Mouse (Mus musculus) heart, embryonic 14.5 days (tissue): Measurements from ENCODE around the gene Arid2. TPM values are rescaled to one million over a fixed set of nuclear protein-coding genes. Genes with fewer than 3 reads are reported as not detected.

Experiments used
- ATAC-seq: fragments of 200-750 bp; cut with Nextera tagmentation; 2 replicates; pipeline ENCODE4 v1.8.0; 2017; ENCODE audit warnings: low read depth, moderate TSS enrichment; ENCODE audit not compliant: insufficient number of reproducible peaks, insufficient read depth, low FRiP score
- H3K27ac ChIP-seq, 2 experiments: fragments of 200-500 bp in 1 of 2; fragments of 300-500 bp in 1 of 2; sonication (generic) in 1 of 2; replicated peaks in 1 of 2; 2 replicates each; pipeline ENCODE4 v1.5.1; 2012 to 2014; ENCODE audit warnings: low read depth in 2 of 2, low read length in 2 of 2, control low read depth in 1 of 2, mild to moderate bottlenecking in 1 of 2, mixed read lengths in 1 of 2; ENCODE audit not compliant: control insufficient read depth in 1 of 2, insufficient read depth in 1 of 2
- H3K27me3 ChIP-seq: fragments of 300-500 bp; sonication (generic); 2 replicates; pipeline ENCODE4 v1.6.1; 2014; ENCODE audit warnings: mild to moderate bottlenecking, low read length, control low read depth; ENCODE audit not compliant: control insufficient read depth, insufficient read depth
- H3K36me3 ChIP-seq: fragments of 300-500 bp; sonication (generic); 2 replicates; pipeline ENCODE4 v1.6.1; 2014; ENCODE audit warnings: mild to moderate bottlenecking, control low read depth, low read length, mixed read lengths; ENCODE audit not compliant: control insufficient read depth, insufficient read depth
- H3K4me1 ChIP-seq, 2 experiments: fragments of 200-500 bp in 1 of 2; fragments of 300-500 bp in 1 of 2; sonication (generic) in 1 of 2; 2 replicates each; pipeline ENCODE4 v1.6.1; 2012 to 2014; ENCODE audit warnings: low read length in 2 of 2, control low read depth in 1 of 2, mixed read lengths in 1 of 2; ENCODE audit not compliant: control insufficient read depth in 2 of 2, insufficient read depth in 2 of 2
- H3K4me2 ChIP-seq: fragments of 300-500 bp; sonication (generic); 2 replicates; pipeline ENCODE4 v1.6.1; 2014; ENCODE audit warnings: mild to moderate bottlenecking, low read length
- H3K4me3 ChIP-seq, 2 experiments: fragments of 200-500 bp in 1 of 2; fragments of 300-500 bp in 1 of 2; sonication (generic) in 1 of 2; 2 replicates each; pipeline ENCODE4 v1.5.1; 2012 to 2014; ENCODE audit warnings: low read length in 2 of 2, mild to moderate bottlenecking in 2 of 2, control low read depth in 1 of 2, low read depth in 1 of 2, moderate library complexity in 1 of 2; ENCODE audit not compliant: control insufficient read depth in 1 of 2, insufficient read depth in 1 of 2
- H3K9ac ChIP-seq: fragments of 300-500 bp; sonication (generic); 2 replicates; pipeline ENCODE4 v1.6.1; 2014; ENCODE audit warnings: mild to moderate bottlenecking, low read length
- H3K9me3 ChIP-seq: fragments of 300-500 bp; sonication (generic); 2 replicates; pipeline ENCODE4 v1.6.1; 2016; ENCODE audit warnings: low read length, control low read depth; ENCODE audit not compliant: control insufficient read depth
- WGBS: fragments of 180-500 bp; shearing (Covaris S2); extraction: QIAGEN DNeasy Blood & Tissue Kit; methylation state at CpG from one replicate; pipeline ENCODE4 v1.1.7; 2014; 5-methylcytosine and 5-hydroxymethylcytosine counted together
- polyA plus RNA-seq: library from polyadenylated mRNA; unstranded; fragments of >200 nt; fragmentation: Nextera tagmentation; extraction: Ambion mirVana; gene quantifications from 2 replicates; pipeline ENCODE4 v1.2.1, GENCODE M21; 2014

Gene Arid2
- polyA plus RNA-seq, 1 experiment from 2014 or later = 19.4 TPM

DNA sequence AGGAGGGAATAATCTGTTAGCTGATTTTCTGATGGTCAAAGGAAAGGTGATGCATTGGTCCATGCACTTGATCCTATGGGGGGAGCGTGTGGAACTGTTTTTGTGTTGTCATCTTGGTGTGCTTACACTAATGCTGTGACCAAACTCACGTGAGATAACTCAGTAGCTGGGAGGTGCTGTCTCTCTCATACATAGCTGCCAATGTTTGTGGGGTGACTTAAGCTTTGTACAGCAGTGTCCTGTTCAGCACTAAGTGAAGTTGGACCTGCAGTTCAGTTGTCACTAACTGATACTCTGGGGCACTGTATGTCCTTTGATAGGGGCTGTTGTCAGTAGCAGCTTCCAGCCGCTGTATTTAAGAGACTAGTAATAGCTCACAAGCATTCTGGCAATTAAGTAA, 43.2 kb downstream of the Arid2 start:
- no peak for ATAC-seq
- no peak overlapping the region for H3K9ac ChIP-seq
- H3K36me3 ChIP-seq = peaks cover 8% of the 10 kb centered on the region; the same call in 1 of the 2 replicates
- H3K9me3 ChIP-seq = no peaks in the 10 kb centered on the region
- H3K27ac ChIP-seq = no peak overlapping the region; a peak in 1 of 4 replicates
- 47% methylated on average over 3 of the region's 3 CpGs for WGBS
- H3K27me3 ChIP-seq = no peaks in the 10 kb centered on the region
- H3K4me2 ChIP-seq = no peak overlapping the region
- H3K4me3 ChIP-seq = no peak overlapping the region
- H3K4me1 ChIP-seq = peaks cover 12 to 32% of the 10 kb centered on the region in 2 experiments

GRCm38 (mm10) chr15:96332468-96333213, 45.3 kb downstream of the Arid2 start:
- peaks cover 12 to 32% of the 10 kb centered on the region in 2 experiments for H3K4me1 ChIP-seq
- no peak overlapping the region for H3K4me2 ChIP-seq
- no peaks in the 10 kb centered on the region for H3K9me3 ChIP-seq
- 0 out of 2 replicates have a peak, but pooled peaks cover 5% of the 10 kb centered on the region for H3K36me3 ChIP-seq
- no peak overlapping the region for H3K27ac ChIP-seq
- H3K27me3 ChIP-seq = no peaks in the 10 kb centered on the region
- no peak overlapping the region for H3K9ac ChIP-seq
- WGBS = 79% methylated on average over 9 of the region's 9 CpGs
- no peak overlapping the region for H3K4me3 ChIP-seq
- no peak for ATAC-seq

DNA sequence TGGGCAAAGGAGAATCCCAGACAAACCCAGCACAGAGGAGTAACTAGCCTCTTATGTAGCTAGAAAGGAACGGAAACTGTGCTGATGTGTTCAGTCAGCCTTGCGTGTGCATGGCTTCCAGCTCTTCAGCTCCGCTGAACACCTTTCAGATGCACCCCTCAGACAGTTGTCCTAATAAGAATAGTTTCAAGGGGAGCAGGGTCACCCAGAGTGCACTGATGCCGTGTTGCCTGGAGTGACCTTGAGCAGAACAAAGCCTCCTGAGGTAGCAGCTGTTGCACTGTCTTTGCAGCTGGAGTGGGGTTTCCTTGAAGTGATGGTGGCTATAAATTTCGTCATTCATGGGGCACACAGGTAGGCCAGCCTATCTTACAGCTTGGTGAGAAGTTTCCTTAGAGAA, 46.0 kb downstream of the Arid2 start:
- no peak overlapping the region for H3K27ac ChIP-seq
- H3K9me3 ChIP-seq = no peaks in the 10 kb centered on the region
- 44% methylated on average over 5 of the region's 5 CpGs for WGBS
- 0 out of 2 replicates have a peak, but pooled peaks have one; percentile 43 for ATAC-seq
- no peaks in the 10 kb centered on the region for H3K27me3 ChIP-seq
- 0 out of 2 replicates have a peak, but pooled peaks cover 5% of the 10 kb centered on the region for H3K36me3 ChIP-seq
- no peak overlapping the region for H3K9ac ChIP-seq
- H3K4me3 ChIP-seq = no peak overlapping the region
- peaks cover 12 to 32% of the 10 kb centered on the region in 2 experiments for H3K4me1 ChIP-seq
- H3K4me2 ChIP-seq = no peak overlapping the region

- H3K4me2 ChIP-seq = no peak overlapping the region
- H3K4me3 ChIP-seq = no peak overlapping the region
- H3K27ac ChIP-seq = no peak overlapping the region
- H3K27me3 ChIP-seq = no peaks in the 10 kb centered on the region
- no peak for ATAC-seq
- WGBS = 89% methylated on average over 2 of the region's 2 CpGs
- no peak overlapping the region for H3K9ac ChIP-seq
- no peaks in the 10 kb centered on the region for H3K9me3 ChIP-seq
- peaks cover 4 to 10% of the 10 kb centered on the region in 2 experiments; a peak in 3 of 4 replicates for H3K4me1 ChIP-seq
- H3K36me3 ChIP-seq = no peaks in the 10 kb centered on the region
Observed at GRCm38 (mm10) chr15:96340924-96341323, 53.6 kb downstream of the Arid2 start.

GRCm38 (mm10) chr15:96342097-96342496, 54.8 kb downstream of the Arid2 start:
- 92% methylated on average over 8 of the region's 8 CpGs for WGBS
- Histone ChIP-seq H3K4me2 (no peak overlapping the region), H3K27me3 (no peaks in the 10 kb centered on the region), H3K4me3 (no peak overlapping the region), H3K36me3 (no peaks in the 10 kb centered on the region), H3K9me3 (no peaks in the 10 kb centered on the region), H3K4me1 (peaks cover 4 to 10% of the 10 kb centered on the region in 2 experiments; a peak in 3 of 4 replicates), H3K9ac (no peak overlapping the region), H3K27ac (no peak overlapping the region)
- no peak for ATAC-seq

DNA sequence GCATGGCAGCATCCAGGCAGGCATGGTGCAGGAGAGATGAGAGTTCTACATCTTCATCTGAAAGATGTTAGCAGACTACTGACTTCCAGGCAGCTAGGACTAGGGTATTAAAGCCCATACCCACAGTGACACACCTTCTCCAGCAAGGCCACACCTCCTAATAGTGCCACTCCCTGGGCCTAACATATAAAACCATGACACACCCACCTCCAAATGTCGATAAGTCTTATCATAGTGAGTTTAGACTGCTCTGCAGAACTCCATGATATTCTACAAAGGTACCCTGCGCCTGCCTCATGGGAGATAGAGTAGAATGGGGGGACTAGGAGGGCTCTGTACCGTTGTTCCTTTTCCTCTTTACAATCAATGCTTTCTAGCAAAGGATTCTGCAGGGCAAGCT, 55.6 kb downstream of the Arid2 start:
- ATAC-seq = no peak
- Histone ChIP-seq H3K9ac (no peak overlapping the region), H3K9me3 (no peaks in the 10 kb centered on the region), H3K36me3 (no peaks in the 10 kb centered on the region), H3K27me3 (no peaks in the 10 kb centered on the region), H3K4me1 (peaks cover 4 to 10% of the 10 kb centered on the region in 2 experiments; a peak in 3 of 4 replicates), H3K4me2 (no peak overlapping the region), H3K27ac (no peak overlapping the region), H3K4me3 (no peak overlapping the region)
- 75% methylated on average over 3 of the region's 3 CpGs for WGBS

- Histone ChIP-seq H3K9me3 (no peaks in the 10 kb centered on the region), H3K9ac (no peak overlapping the region), H3K27ac (no peak overlapping the region; a peak in 1 of 4 replicates), H3K27me3 (no peaks in the 10 kb centered on the region), H3K36me3 (peaks cover under 1% of the 10 kb centered on the region; the same call in 1 of the 2 replicates), H3K4me1 (peaks cover 4 to 13% of the 10 kb centered on the region in 2 experiments; a peak in 3 of 4 replicates), H3K4me3 (no peak overlapping the region), H3K4me2 (no peak overlapping the region)
- no peak for ATAC-seq
- 29% methylated on average over 6 of the region's 7 CpGs for WGBS
Observed at GRCm38 (mm10) chr15:96344591-96345285, 57.4 kb downstream of the Arid2 start.
